Mouse (Mus musculus) cerebellum, adult 11-12 months (tissue): ENCODE data around the gene Cd34.
A peak's percentile ranks its signal among the peaks of the same experiment; 100 is the strongest.

Experiments used
- DNase-seq: peaks from one replicate; pipeline ENCODE4 v3.0.0; 2022

Cd34 gene

DNA sequence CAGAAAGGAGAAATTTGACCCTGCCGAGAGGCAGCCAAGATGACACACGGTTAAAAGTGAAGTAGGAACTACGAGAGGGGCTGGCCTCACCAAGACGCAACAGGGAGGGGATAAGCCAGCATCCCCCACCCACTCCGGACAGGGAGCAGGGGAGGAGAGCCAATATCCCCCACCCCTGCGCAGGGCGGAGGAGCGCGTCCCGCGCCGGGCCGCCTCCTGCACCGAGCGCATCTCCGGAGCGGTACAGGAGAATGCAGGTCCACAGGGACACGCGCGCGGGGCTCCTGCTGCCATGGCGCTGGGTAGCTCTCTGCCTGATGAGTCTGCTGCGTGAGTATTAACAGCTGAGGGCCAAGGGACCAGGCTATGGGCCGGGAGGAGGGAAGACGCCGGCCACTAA is at the start of gene Cd34:
Gene Cd34, plus strand, starts transcription at position 105 of the 400 bp plus-strand sequence.
- no peak for DNase-seq

DNA sequence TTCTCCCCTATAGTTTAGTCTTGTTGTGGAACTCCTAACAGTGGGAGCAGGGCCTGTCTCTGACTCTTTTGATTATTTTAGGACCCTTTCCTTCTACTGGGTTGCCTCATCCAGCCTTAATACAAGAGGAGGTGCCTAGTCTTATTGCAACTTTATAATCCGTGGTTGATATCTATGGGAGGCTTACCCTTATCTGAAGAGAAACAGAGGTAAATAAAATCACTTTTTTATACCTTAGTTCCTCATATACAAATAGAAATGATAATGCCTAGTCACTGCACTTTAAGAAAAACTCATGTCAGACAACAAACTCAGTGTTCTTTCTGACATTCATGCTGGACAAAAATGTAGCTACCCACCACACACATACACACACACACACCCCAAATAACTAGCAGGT is 44.1 kb upstream of the Cd34 start:
- DNase-seq: no peak

DNA sequence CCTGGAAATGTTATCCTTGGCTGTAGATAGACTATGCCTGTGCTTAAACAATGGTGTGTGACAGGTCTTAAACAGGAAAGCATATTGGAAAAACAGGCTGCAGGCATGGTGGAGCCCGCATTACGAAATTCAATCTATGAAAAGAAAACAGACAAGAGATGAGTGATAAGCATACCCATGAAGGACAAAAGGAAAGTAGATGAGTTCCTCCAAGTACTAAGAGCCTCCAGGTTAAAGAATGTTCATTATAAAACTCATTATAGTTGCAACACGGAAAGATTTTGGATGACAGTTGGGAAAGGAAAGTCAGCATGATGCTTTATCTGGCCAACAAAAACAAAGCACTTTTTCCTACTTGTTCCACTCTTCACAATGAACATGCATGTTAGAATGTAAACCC is 43.3 kb upstream of the Cd34 start:
- no peak for DNase-seq

DNA sequence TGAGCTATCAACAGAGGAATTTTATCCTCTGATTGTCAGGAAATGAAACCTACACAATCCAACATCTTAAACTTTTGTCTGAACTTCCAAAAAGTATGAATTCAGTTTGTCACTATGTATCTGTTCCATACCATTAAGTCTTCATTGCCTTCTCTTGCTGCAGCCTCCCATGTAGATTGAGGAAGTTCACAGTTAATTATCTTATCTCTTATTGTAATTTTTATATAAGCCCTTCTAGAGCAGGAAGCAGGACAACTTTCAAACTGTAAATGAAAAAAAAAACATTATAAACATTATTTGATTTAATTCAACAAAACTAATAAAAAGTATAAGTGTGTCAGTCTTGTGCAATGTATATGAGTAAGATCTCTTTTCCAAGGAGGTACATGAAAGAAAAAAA is 37.5 kb upstream of the Cd34 start:
- DNase-seq: no peak

DNA sequence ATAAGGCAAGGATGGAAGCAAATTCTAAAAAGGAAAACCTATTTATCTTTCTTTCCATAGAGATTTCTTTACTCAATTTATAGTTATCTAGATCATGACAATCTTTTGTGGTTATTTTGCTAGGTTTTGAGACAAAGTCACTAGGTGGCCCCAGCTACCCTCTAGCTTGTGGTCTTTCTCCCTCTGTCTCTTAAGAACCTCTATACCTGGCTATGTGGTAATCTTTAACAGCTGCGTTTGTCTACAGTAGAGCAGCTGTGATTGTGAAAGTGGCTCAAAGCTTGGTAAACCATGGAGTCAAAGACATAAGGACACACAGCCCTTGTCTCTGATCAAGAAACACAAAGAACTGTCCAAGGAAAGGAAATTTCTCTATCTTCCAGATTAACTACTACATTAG is 36.8 kb upstream of the Cd34 start:
- no peak for DNase-seq

DNA sequence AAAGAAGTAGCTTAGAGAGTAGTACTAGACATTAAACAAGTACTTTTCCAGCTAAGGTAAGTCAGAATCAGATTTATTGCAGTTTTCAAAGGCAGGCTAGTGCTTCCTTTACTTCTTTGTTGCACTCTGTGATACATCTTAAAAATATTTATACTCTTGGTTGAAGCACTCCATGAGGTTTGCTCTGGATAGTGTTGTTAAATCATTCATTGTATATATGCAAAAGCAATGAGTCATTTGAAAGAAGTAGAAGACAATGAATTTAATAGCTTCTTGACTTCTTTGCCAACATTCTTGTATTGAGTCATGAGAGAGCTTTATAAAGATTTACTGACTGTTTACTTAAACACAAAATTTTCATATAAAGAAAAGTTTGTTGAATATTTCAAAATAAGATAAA is 29.7 kb upstream of the Cd34 start:
- DNase-seq: no peak

DNA sequence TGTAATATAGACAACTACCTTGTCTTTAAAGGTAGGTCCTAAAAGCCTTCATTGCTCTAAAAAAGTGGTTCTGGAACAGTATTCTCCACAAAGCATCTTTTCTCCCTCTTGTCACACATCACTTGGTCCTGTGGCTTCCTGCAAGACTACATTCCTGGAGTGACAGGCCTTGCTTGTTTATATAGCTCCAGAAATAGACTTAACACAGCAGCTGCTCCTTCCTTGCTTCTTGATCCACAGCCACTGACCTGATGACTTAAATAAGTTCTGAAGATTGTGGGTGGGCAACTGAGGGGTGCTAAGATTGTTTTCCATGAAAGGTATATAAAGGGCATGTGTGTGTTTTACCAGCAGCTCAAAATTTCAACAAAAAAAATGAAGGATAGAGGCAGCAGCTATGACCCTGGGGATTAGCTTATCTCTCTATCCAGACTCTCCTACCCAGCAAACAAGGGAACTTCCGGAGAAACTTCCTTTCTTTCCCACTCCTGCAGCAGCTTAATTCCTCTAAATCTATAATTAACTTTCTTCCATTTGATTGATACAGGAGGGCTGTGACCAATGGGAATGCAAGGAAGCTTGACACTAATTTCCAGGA is 12.8 kb upstream of the Cd34 start:
- no peak for DNase-seq

DNA sequence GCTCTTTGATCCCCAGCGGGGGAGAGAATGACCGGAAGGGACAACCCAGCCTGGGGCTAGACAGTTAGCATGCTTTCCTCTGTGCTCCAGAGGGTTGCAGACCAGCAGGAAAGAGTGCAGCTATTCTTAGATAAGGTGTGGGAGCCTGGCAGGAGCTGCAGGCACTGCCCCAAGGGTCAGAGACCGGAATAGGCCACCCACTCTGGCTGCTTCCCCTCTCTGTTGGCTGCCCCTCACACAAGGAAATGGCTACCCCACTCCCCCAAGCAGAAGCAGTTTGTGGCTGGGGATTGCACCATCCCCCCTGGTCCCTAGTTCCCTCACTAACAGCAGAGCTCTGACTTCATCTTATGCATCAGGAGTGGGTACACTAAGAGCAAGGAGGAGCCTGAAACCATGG is 10.7 kb upstream of the Cd34 start:
- DNase-seq: no peak

DNA sequence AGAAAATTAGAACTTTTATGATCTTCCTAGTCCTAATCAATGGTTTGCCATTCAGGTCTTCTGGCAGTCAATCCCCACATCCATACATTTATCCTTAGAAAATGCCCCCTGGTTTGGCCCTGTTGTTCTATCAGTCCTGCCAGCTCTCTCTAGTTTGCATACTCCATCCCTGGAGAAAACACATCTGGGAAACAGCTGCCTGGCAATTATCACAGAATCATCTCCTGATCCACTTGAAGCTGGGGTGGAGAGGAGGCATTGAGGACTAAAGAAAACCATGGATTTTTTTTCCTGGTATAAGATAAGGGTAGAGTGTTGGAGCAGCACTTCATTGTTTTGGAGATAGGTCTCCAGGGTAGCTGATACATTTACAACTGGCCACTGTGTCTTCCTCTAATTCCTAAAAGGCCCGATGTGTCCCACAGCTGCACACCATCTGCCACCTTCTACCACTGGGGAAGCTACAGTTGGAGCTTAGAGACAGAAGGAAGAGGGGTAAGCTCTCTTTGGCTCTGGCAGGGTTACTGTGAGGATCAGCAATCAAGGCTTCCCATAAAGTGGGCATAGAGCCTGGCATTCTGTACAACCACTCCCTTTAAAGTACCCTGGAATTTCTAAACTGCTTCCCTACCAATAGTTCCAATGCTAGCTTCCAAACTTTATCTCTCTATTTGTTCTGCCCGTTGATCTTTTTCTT is 9.2 kb upstream of the Cd34 start:
- no peak for DNase-seq

DNA sequence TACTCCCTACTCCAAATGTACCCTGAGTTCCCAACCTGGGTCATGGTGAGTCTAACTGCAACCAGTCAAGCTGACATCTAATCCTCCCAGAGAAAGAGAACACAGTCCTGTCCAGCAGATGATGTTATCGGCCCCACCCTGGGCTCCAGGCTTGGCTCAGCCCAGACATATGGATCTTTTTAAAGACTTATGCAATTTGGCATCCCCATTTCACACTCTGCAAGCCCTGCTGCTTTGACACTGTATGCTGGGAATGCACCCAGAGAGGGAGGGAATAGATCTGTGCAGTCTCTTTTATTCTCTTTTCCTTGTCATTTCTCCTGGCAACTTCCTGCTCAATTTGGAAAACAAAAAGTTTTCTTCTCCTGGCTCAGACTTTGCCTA is 8.7 kb upstream of the Cd34 start:
- no peak for DNase-seq

DNA sequence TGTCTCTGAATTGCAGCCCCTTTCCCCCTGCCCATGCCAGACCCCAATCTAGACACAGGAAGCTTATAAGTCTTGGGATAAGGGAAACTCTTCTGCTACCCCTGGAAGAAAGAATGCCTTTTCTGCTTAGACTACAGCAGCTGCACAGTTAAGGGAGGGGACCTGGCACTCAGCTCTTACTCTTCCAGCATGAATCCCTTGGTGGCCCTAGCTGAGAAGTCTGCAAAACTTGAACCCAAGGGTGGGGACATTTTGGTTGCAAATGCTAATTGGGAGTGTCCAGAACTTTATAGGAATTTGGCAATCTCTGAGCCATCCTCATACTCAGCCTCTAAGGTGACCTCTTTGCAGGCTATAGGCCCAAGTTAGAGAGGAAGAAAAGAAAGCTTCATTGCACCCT is 7.9 kb upstream of the Cd34 start:
- DNase-seq: no peak

DNA sequence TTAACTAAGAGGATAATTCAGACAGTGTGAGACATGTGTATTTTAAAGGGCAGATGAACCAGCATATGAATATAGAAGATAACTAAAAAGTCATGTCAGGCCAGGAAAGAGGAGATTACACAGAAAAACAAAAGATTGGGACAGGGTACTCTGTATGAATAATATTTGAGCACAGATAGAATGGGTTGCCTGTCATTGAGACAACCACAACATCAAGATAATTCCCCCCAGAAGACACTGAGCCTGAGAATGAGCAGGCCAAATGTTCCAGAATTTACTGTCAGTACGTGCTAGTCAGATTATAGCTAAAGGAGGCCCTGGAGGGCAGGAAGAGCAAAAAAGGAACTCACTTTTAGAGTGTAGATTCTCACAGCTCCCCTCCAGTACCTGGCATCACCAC is 3.3 kb upstream of the Cd34 start:
- no peak for DNase-seq

DNA sequence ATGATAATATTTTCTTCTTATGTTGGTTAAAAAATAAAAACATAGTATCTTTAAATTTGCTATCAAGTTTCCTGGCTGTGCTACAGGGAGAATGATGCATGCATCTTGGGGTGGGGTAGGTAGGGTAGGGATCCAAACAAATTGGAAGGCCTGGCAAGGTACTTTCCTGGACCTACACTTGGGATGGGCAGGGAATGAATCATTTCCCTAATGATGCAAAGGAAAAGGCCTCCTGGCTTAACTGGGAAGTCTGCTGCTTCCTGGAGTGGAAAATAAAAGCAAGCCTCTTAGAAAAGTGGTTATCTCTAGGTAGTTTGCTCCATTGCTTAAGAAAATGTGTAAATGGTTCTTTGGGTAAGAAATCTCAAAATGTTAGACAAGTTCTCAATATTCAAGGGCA is 2.9 kb downstream of the Cd34 start:
- DNase-seq: no peak

DNA sequence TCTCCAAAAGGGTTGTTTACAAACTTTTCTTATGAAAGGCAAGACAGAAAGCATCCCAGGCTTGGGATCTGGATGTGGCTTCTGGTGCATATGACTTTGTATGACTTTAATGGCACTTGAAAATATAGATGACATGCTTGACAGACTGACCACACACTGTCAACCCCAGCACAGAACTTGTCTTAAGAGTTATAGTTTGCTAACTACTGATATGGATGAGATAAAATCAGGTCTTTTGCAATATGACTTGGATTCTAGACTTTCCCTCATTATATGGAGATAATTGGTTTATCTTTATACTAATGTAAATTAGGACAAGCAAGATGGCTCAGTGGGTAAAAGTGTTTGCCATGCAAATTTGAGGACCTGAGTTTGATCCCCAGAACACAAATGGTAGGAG is 4.3 kb downstream of the Cd34 start:
- no peak for DNase-seq

DNA sequence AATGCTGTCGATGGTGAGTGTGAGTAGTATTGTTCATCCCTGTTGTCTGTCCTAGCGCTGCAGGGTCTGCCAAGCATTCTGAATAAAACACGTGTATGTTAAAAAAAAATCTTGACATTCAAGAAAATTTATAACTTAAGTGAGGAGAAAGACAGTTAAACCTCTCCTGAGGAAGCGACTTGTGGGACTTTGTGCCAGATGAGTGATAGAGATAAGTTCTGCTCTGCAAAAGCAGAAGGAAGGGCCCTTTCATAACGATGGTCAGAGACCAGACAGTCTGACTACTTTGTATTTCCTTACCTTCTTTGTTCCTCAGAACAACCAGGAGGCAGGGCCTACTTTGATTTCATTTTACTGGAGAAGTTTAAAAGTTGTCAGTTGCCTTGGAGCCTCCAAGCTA is 4.9 kb downstream of the Cd34 start:
- DNase-seq: no peak

DNA sequence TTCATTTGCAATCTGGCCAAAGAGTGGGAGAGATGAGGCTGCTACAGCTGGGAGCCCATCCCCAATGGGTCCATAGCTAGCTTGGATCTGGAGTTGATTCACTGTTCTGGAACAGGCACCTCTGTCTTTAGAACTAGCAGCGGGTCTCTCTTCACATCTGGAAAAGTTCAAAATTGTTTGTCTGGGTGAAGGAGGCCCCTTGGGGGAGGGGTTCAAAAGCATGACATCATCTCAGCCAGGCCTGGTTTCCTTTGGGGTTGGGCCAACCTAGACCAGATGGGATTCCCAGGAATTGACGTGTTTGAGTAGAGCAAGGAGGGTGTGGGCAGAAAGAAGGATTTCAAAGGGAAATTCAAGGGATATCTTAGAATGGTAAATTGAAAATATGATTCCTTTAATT is 6.8 kb downstream of the Cd34 start:
- no peak for DNase-seq

DNA sequence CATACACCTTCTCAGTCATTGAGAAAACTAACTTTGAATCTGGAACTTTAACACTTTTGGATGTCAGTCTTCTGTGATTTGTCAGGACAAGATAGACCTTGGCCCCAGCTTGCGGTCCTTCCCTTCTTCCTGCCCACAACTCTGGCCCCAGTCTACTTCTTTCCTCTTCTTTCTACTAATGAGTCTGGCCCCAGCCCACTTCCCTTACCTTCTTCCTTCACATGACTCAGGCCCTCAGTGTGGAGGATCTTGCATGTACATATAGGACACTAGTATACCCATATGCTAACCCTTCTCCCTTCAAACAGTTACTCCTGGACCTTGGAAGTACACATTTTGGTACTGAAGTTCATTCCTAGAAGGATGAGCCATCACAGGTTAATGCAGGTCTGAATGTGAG is 7.8 kb downstream of the Cd34 start:
- no peak for DNase-seq

DNA sequence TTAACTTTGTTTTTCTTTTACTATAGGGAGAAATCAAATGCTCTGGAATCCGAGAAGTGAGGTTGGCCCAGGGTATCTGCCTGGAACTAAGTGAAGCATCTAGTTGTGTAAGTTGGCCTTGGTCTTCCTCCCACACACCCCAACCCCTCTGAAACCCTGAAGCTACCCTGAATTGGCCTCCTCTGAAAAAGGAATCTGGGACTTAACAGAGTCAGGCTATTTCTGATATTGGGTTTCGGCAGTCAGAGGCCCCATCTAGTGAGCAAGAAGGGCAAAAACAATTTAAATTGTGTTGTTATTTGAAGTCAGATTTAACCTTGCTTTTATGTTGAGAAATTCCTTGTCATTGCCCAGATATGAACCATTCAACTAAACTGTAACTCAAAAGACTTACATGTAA is 12.3 kb downstream of the Cd34 start:
- DNase-seq: no peak

DNA sequence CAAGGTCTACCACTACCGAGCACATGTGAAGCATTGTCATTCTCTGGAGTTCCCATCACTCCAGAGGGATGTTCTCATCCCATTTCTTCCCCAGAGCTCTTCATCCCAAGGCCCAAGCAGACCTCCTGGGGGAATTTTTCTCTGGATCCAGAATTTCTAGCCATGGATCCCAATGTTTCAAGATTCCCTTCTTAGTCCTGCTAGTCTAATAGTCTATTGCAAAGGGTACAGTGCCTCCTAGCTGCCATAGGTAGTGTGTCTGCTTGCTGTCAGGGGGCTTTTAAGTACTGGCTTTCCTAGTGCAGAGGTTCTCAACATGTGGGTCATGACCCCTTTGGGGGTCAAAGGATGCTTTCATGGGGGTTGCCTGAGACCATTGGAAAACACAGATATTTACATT is 14.3 kb downstream of the Cd34 start:
- no peak for DNase-seq

DNA sequence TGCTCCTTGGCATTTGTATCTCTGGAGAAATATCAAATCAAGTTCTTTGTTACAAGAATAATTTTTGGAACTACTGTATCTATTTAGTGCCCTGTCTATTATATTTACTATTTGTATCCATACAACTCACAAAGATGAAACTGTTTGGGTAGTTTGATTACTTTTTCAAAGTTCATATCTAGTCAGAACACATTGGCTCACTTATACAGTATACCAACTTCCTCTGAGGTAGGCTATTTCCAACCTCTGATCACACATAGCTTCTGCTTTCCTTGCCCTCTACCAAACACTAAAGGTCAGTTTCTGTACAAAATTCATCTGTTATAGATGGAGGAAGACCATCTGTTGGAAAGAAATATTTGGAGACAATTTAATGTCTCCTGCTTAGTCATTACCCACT is 16.1 kb downstream of the Cd34 start:
- DNase-seq: no peak

DNA sequence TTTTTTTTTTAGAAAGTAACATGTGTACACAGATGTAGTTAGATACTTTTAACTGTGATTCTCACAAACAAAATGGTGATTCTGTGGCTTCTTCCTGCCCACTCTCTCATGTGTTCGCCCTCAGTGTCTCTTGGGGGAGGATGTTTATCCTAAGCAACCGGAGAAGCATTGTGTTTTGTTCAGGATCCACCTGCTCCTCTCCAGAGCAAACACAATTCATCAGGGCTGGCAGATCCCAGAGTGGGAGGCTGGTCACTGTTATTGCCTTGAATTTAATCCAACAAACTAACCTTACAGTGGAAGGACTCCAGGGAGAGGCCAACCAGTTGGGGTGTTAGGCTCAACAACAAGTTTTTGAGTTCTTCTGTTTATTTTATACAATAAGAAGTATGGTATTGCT is 17.1 kb downstream of the Cd34 start:
- no peak for DNase-seq

DNA sequence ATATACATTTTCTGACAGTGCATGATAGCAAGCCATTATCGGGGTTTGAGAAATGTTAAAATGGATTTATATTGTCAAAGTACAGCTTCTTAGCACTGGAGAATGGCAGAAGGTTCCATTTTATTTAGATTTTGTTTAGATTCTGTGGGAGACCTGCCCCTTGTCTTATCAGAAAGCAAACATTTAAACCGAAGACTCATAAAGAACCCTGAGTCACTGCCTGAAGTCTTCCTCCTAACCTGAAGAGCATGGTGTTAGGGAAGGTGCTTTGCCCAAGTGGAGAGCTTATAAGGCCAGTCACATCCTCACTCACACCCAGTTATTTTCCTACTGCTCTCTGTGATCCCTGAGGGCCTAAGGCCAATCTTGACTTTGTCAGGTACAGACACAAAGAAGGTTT is 18.4 kb downstream of the Cd34 start:
- DNase-seq: no peak

DNA sequence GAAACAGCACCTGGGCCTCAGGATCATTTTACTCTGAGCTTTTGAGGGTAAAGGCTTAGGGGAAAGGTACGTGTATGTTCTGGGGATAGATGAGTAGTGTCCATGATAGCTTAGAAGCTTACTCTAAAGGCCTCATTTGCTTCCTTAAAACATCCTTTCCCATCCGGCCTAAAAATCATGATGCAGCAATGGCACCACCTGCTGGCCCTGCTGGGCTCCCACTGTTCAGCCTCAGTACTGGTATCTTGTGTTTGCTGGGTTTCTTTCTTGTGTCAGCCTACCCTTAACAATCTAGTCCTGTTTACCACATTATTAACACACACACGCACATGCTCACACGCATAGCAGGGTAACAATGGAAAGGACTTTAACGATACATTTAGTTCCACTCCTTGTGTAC is 23.6 kb downstream of the Cd34 start:
- peak; percentile 41 for DNase-seq

DNA sequence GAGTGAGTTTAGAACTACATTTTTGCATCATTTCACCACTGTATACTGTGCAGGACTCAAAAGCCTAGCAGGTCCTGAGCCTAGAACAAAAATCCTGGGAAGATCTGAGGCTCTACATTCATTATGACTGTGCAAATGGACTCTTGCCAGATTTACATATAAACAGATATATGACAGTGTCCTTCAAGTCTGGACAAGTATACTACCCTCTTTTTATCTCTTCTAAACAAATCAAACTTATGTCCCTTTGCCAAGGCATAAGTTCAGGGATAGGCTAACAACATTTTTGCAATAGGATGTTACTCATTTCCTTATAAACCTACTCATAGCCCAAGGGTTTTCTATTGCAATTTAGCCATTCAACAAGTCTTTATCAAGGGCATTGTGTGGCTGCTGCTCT is 24.1 kb downstream of the Cd34 start:
- no peak for DNase-seq

DNA sequence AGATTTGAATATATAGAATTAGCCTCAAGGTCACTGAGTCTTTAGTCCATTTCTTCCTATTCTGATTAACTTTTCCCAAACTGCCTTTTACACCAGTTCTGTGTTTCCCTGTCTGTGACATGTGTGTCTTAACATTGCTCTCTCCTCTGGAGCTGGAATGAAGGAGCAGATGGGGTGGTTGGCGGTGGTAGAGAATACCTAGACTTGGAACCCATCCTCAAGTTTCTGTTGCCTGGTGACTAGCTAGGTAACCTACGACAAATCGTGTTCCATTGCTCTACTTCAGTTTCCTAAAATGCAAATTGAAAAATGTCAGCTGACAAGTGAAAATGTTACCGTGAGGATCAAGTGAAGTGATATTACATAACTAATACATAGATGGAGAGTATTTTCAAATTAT is 33.4 kb downstream of the Cd34 start:
- DNase-seq: no peak

DNA sequence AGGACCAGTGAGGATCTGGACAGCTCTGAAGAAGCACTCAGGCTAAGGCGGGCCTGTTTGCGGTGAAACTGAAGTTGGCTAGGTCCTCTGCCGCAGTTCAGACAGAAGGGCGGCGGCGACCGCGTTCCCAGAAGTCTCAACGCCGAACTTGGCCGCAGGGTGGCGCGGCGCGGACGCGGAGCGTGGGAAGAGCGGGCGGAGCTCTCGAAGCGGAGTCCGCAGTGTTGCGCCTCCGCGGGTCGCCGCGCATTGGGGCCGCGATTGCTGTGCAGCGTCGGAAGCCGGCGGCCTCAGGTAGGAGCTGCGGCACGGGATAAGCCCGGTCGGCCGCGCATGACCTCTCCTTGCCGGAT is 37.5 kb downstream of the Cd34 start:
- DNase-seq: peak; percentile 91
